Mouse (Mus musculus): ENCODE results near the gene Il16.

DNA sequence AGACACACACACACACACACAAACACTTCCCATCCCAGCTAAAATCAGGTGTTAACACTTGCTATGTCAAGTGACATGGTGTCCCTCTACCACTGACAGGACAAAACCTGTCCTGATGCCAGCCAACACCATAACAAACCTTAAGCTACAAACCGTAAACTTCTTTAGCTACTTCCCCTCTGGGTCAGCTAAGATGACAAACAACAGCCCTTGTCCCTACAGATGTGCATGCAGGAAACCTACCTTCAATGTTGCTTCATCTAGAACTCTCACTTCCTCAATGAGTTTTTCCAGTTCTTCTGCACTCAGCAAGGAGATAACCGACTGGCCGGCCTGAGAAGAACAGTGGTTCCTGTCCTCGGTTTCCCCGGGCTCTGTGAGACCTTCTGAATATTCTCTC, 94.9 kb downstream of the Il16 start:
- TF ChIP-seq CTCF (IDR thresholded peaks at IDR 0.05; ENCODE audit: borderline replicate concordance, insufficient read depth, low read length) (no peak), POLR2A (IDR thresholded peaks at IDR 0.05; ENCODE audit: low read depth, low read length) (no peak)

Data from embryonic fibroblast, embryonic 13.5 days (primary cell).